Mouse (Mus musculus) leukemia stem cell, adult 10-12 weeks (primary cell): ENCODE measurements around the gene Spatc1l. TPM values are rescaled to one million over a fixed set of nuclear protein-coding genes. Genes with fewer than 3 reads are reported as not detected.

Experiments
- polyA plus RNA-seq: library from polyadenylated mRNA; stranded (reverse); fragments of >175 nt; gene quantifications from 2 replicates; pipeline ENCODE4 v1.2.3, GENCODE M21; 2012; ENCODE audit warnings: low replicate concordance

Gene Spatc1l
- polyA plus RNA-seq, result not detected in 2 replicates

GRCm38 (mm10) chr10:76561972-76562371 is at the start of gene Spatc1l:
Gene Spatc1l, plus strand, starts transcription at chr10:76562272.

GRCm38 (mm10) chr10:76531375-76531774 is 30.7 kb upstream of the Spatc1l start, which contains the start of gene Lss:
Gene Lss, plus strand, starts transcription at chr10:76531588.

GRCm38 (mm10) chr10:76575374-76575773 is 13.3 kb downstream of the Spatc1l start, which contains the start of gene Ftcd:
Gene Ftcd, plus strand, starts transcription at chr10:76575648.

Other genes starting within 250 kb of the Spatc1l start
- gene Dip2a, start 217.0 kb upstream of the Spatc1l start, polyA plus RNA-seq, result 1.4 and 2.2 TPM in 2 replicates
- not detected in 2 replicates for gene AC141477.1, start 121.8 kb upstream of the Spatc1l start, polyA plus RNA-seq
- gene Pcnt, start 119.5 kb upstream of the Spatc1l start, polyA plus RNA-seq, result 38.7 and 62.8 TPM in 2 replicates
- not detected in 2 replicates for gene 2610028H24Rik, start 113.2 kb upstream of the Spatc1l start, polyA plus RNA-seq
- 11.8 and 18.4 TPM in 2 replicates for gene Mcm3ap, start 93.3 kb upstream of the Spatc1l start, polyA plus RNA-seq
- 0.90 and 1.7 TPM in 2 replicates for gene Ybey, start 93.2 kb upstream of the Spatc1l start, polyA plus RNA-seq
- gene Lss, start 30.7 kb upstream of the Spatc1l start, polyA plus RNA-seq, result 1.9 and 6.9 TPM in 2 replicates
- not detected in 2 replicates for gene Ftcd, start 13.4 kb downstream of the Spatc1l start, polyA plus RNA-seq
- 0.21 and 1.1 TPM in 2 replicates for gene Col6a2, start 61.4 kb downstream of the Spatc1l start, polyA plus RNA-seq
- 0.43 and 0.46 TPM in 2 replicates for gene Col6a1, start 163.9 kb downstream of the Spatc1l start, polyA plus RNA-seq